Mouse (Mus musculus) limb, embryonic 14.5 days (tissue): ENCODE data around the gene Fto. TPM values are rescaled to one million over a fixed set of nuclear protein-coding genes. Genes with fewer than 3 reads are reported as not detected.

Experiments used
- ATAC-seq: fragments of 200-750 bp; cut with Nextera tagmentation; 2 replicates; pipeline ENCODE4 v1.8.0; 2017; ENCODE audit warnings: low read depth, moderate number of reproducible peaks, moderate TSS enrichment; ENCODE audit not compliant: low FRiP score
- DNase-seq: peaks from one replicate; pipeline ENCODE4 v3.0.0-alpha.2; 2015; ENCODE audit warnings: low spot score
- H3K27ac ChIP-seq: fragments of 300-500 bp; sonication (generic); replicated peaks from 2 replicates; pipeline ENCODE4 v1.5.1; 2014; ENCODE audit warnings: low read depth, mild to moderate bottlenecking, low read length, moderate library complexity, mixed read lengths
- H3K27me3 ChIP-seq: fragments of 300-500 bp; sonication (generic); 2 replicates; pipeline ENCODE4 v1.6.1; 2014; ENCODE audit warnings: low read length, mixed read lengths; ENCODE audit not compliant: control insufficient read depth, insufficient read depth
- H3K36me3 ChIP-seq: fragments of 300-500 bp; sonication (generic); 2 replicates; pipeline ENCODE4 v1.6.1; 2014; ENCODE audit warnings: mild to moderate bottlenecking, low read length, moderate library complexity, mixed read lengths; ENCODE audit not compliant: control insufficient read depth, insufficient read depth
- H3K4me1 ChIP-seq: fragments of 300-500 bp; sonication (generic); 2 replicates; pipeline ENCODE4 v1.6.1; 2014; ENCODE audit warnings: antibody characterized with exemption, low read length, mixed read lengths; ENCODE audit not compliant: control insufficient read depth, insufficient read depth
- H3K4me2 ChIP-seq: fragments of 300-500 bp; sonication (generic); replicated peaks from 2 replicates; pipeline ENCODE4 v1.6.1; 2014; ENCODE audit warnings: low read depth, mild to moderate bottlenecking, low read length, moderate library complexity; ENCODE audit not compliant: severe bottlenecking
- H3K4me3 ChIP-seq: fragments of 300-500 bp; sonication (generic); replicated peaks from 2 replicates; pipeline ENCODE4 v1.5.1; 2014; ENCODE audit warnings: low read length
- H3K9ac ChIP-seq: fragments of 300-500 bp; sonication (generic); 2 replicates; pipeline ENCODE4 v1.6.1; 2014; ENCODE audit warnings: mild to moderate bottlenecking, low read depth, low read length, moderate library complexity; ENCODE audit not compliant: severe bottlenecking
- H3K9me3 ChIP-seq: fragments of 300-500 bp; sonication (generic); 2 replicates; pipeline ENCODE4 v1.6.1; 2016; ENCODE audit warnings: low read length; ENCODE audit not compliant: control insufficient read depth
- POLR2A ChIP-seq: fragments of 200-500 bp; IDR thresholded peaks from 2 replicates; pipeline ENCODE4 v1.8.0; 2012; ENCODE audit warnings: inconsistent platforms, mild to moderate bottlenecking, moderate library complexity, borderline replicate concordance; ENCODE audit not compliant: insufficient read depth, insufficient read length; ENCODE audit errors: extremely low read depth
- WGBS: fragments of 180-500 bp; shearing (Covaris S2); extraction: QIAGEN DNeasy Blood & Tissue Kit; methylation state at CpG from one replicate; pipeline ENCODE4 v1.1.7; 2014; 5-methylcytosine and 5-hydroxymethylcytosine counted together
- polyA plus RNA-seq, 2 experiments: library from polyadenylated mRNA; depleted of rRNA in 1 of 2; stranded (reverse) in 1 of 2; unstranded in 1 of 2; fragments of >200 nt; fragmentation: Nextera tagmentation in 1 of 2; extraction: Ambion mirVana in 1 of 2; gene quantifications; 2 replicates each; pipeline versions ENCODE4 v1.2.1 to v1.2.3; 2012 to 2014

Gene Fto
- polyA plus RNA-seq, 2 experiments: 80.0 to 107 TPM

DNA sequence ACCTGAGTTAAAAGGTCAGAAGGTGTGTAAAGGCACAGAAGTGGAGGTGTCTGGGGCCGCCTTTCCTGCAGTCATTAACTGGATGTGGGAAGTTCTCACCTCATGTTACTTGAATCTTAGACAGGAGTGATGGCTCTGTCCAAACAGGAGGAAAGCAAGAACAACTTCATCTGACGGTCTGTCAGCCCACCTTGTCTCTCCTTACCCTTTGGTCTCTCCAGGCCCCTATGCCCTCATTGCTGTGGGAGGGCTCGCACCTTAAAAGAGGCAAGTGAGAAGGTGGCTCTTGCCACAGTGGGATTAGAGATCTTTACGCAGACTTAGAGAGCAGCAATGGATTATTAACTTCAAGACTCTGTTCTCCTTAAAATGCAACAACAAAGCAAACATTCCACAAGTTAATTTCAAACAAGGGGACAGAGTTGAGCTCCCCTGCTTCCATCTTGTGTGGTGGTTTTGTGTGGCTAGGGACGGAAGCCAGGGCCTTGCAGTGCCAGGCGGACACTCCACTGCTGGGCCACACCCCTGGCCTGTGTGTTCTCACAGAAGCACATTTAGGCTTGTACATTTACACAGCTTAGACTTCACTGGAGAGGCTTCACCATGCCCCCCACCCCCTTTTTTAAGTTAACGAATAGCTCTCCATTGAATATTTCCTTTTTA is 135.5 kb downstream of the Fto start:
- Histone ChIP-seq H3K36me3 (no peaks in the 10 kb centered on the region), H3K27me3 (no peaks in the 10 kb centered on the region), H3K4me2 (no peak overlapping the region), H3K4me1 (peaks cover 26% of the 10 kb centered on the region), H3K9me3 (no peaks in the 10 kb centered on the region), H3K9ac (no peak overlapping the region), H3K27ac (no peak overlapping the region), H3K4me3 (no peak overlapping the region)
- no peak for ATAC-seq
- no peak for TF ChIP-seq POLR2A
- no peak for DNase-seq
- 89% methylated on average over 7 of the region's 7 CpGs for WGBS

GRCm38 (mm10) chr8:91454926-91455325 is 141.6 kb downstream of the Fto start:
- H3K4me3 ChIP-seq: no peak overlapping the region
- H3K36me3 ChIP-seq: no peaks in the 10 kb centered on the region
- TF ChIP-seq POLR2A: no peak
- no peaks in the 10 kb centered on the region for H3K9me3 ChIP-seq
- no peak overlapping the region for H3K4me2 ChIP-seq
- ATAC-seq: no peak
- no peak overlapping the region for H3K9ac ChIP-seq
- no peak for DNase-seq
- 95% methylated on average over 2 of the region's 2 CpGs for WGBS
- no peaks in the 10 kb centered on the region for H3K4me1 ChIP-seq
- H3K27ac ChIP-seq: no peak overlapping the region
- no peaks in the 10 kb centered on the region for H3K27me3 ChIP-seq

GRCm38 (mm10) chr8:91455591-91455990 is 142.3 kb downstream of the Fto start:
- TF ChIP-seq POLR2A: no peak
- Histone ChIP-seq H3K27me3 (no peaks in the 10 kb centered on the region), H3K36me3 (no peaks in the 10 kb centered on the region), H3K27ac (no peak overlapping the region), H3K4me2 (no peak overlapping the region), H3K4me3 (no peak overlapping the region), H3K4me1 (no peaks in the 10 kb centered on the region), H3K9me3 (no peaks in the 10 kb centered on the region), H3K9ac (no peak overlapping the region)
- WGBS: 89% methylated on average over 5 of the region's 5 CpGs
- ATAC-seq (no peak), DNase-seq (no peak)

GRCm38 (mm10) chr8:91458016-91458415 is 144.7 kb downstream of the Fto start:
- TF ChIP-seq POLR2A: no peak
- DNase-seq: no peak
- Histone ChIP-seq H3K36me3 (no peaks in the 10 kb centered on the region), H3K27ac (no peak overlapping the region), H3K4me3 (no peak overlapping the region), H3K9me3 (no peaks in the 10 kb centered on the region), H3K27me3 (no peaks in the 10 kb centered on the region), H3K4me1 (no peaks in the 10 kb centered on the region), H3K4me2 (no peak overlapping the region), H3K9ac (no peak overlapping the region)
- no peak for ATAC-seq
- 93% methylated on average over 1 of the region's 1 CpGs for WGBS

- Histone ChIP-seq H3K4me2 (no peak overlapping the region), H3K4me1 (no peaks in the 10 kb centered on the region), H3K9ac (no peak overlapping the region), H3K27me3 (no peaks in the 10 kb centered on the region), H3K27ac (no peak overlapping the region), H3K4me3 (no peak overlapping the region), H3K36me3 (no peaks in the 10 kb centered on the region), H3K9me3 (no peaks in the 10 kb centered on the region)
- 92% methylated on average over 6 of the region's 6 CpGs for WGBS
- DNase-seq (no peak), ATAC-seq (no peak)
- no peak for TF ChIP-seq POLR2A
Measured at GRCm38 (mm10) chr8:91460965-91461364, 147.6 kb downstream of the Fto start.
